Mouse (Mus musculus) hindbrain, embryonic 16.5 days (tissue): ENCODE results near the gene Fads6. TPM values are rescaled to one million over a fixed set of nuclear protein-coding genes. Genes with fewer than 3 reads are reported as not detected.

Source experiments
- ATAC-seq: fragments of 200-750 bp; cut with Nextera tagmentation; 2 replicates; pipeline ENCODE4 v1.8.0; 2017; ENCODE audit warnings: moderate TSS enrichment, moderate library complexity
- H3K27ac ChIP-seq: fragments of 300-500 bp; sonication (generic); 2 replicates; pipeline ENCODE4 v1.5.1; 2014; ENCODE audit warnings: low read depth, mild to moderate bottlenecking, control low read depth, low read length, moderate library complexity
- H3K27me3 ChIP-seq: fragments of 300-500 bp; sonication (generic); replicated peaks from 2 replicates; pipeline ENCODE4 v1.6.1; 2014; ENCODE audit warnings: low read length; ENCODE audit not compliant: control insufficient read depth, insufficient read depth
- H3K36me3 ChIP-seq: fragments of 300-500 bp; sonication (generic); 2 replicates; pipeline ENCODE4 v1.6.1; 2014; ENCODE audit warnings: mild to moderate bottlenecking, low read length, moderate library complexity, mixed read lengths; ENCODE audit not compliant: control insufficient read depth, insufficient read depth
- H3K4me1 ChIP-seq: fragments of 300-500 bp; sonication (generic); 2 replicates; pipeline ENCODE4 v1.6.1; 2014; ENCODE audit warnings: low read depth, low read length; ENCODE audit not compliant: control insufficient read depth, insufficient read depth
- H3K4me2 ChIP-seq: fragments of 300-500 bp; sonication (generic); 2 replicates; pipeline ENCODE4 v1.6.1; 2014; ENCODE audit warnings: mild to moderate bottlenecking, low read length, control low read depth, moderate library complexity
- H3K4me3 ChIP-seq: fragments of 300-500 bp; sonication (generic); 2 replicates; pipeline ENCODE4 v1.5.1; 2014; ENCODE audit warnings: mild to moderate bottlenecking, low read length, control low read depth, moderate library complexity
- H3K9ac ChIP-seq: fragments of 300-500 bp; sonication (generic); 2 replicates; pipeline ENCODE4 v1.6.1; 2014; ENCODE audit warnings: low read depth, mild to moderate bottlenecking, control low read depth, low read length, moderate library complexity
- H3K9me3 ChIP-seq: fragments of 300-500 bp; sonication (generic); 2 replicates; pipeline ENCODE4 v1.6.1; 2014; ENCODE audit warnings: mild to moderate bottlenecking, low read length, moderate library complexity; ENCODE audit not compliant: control insufficient read depth
- WGBS: fragments of 180-500 bp; shearing (Covaris S2); extraction: QIAGEN DNeasy Blood & Tissue Kit; methylation state at CpG from one replicate; pipeline ENCODE4 v1.1.7; 2014; 5-methylcytosine and 5-hydroxymethylcytosine counted together
- polyA plus RNA-seq: library from polyadenylated mRNA; unstranded; fragments of >200 nt; fragmentation: Nextera tagmentation; extraction: Ambion mirVana; gene quantifications from 2 replicates; pipeline ENCODE4 v1.2.1, GENCODE M21; 2015

Gene Fads6
- polyA plus RNA-seq, 1 experiment from 2014 or later: 2.0 TPM

DNA sequence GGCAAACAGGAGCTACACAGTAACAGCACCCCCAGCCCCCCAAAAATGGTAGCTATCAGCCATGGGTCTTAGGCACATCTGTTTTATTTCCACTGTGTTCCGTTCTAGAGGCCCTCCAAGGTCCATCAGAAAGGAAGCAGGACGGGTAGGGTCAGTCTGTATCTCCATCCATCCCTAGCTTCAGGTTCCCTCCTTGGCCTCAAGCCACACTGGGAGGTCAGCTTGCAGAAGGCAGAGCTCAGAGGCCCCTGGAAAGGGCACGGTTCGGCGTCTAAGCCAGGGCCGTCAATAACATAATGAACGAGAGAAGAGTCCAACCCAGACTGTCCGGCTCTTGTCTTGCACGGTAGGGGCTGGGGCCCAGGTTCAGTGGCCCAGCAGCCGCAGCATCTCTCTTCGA, 29.5 kb downstream of the Fads6 start:
- ATAC-seq: no peak
- WGBS: 62% methylated on average over 11 of the region's 11 CpGs
- H3K27ac ChIP-seq: no peak overlapping the region
- peaks cover 48% of the 10 kb centered on the region for H3K27me3 ChIP-seq
- peaks cover 18% of the 10 kb centered on the region for H3K4me1 ChIP-seq
- peaks cover 9% of the 10 kb centered on the region for H3K36me3 ChIP-seq
- H3K9me3 ChIP-seq: no peaks in the 10 kb centered on the region
- no peak overlapping the region for H3K4me3 ChIP-seq
- H3K9ac ChIP-seq: no peak overlapping the region
- no peak overlapping the region for H3K4me2 ChIP-seq

DNA sequence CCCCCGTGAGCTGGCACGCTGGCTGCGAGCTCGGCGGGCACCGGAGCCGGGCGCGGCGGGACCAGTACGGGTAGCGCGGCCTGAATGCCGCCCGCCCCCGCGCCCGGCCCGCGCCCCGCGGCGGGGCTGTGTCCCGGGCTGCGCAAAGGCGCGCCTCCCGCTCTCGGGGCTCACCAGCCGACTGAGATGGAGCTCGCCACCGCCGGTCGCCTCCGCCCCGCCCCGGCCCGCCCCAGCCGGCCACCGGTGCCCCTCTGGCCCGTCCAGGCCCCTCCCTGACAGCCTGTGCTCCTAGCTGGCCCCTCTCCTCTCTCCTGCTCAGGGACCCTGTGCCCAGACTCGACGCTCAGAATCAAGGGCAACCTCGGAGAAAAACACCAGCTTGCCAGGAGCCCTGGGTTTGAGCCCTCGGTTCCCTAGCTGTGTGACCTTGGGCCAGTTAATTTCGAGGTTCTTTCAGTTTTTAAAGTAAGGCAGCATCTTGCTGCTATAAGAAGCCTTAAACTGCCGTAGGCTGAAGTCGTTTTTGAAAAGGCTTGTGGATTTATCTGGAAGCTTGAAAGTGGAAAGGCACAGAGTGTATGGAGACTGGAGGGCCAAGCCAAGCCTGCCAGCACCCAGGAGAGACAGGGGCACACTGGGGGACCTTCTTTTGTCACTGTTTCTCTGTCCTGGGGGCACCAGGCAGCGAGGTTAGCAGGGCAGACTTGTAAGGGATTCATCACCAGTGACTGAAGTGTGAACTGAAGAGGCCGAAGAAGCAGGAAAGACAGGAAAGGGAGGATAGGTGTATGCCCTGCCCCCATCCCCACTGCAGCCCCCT, 30.2 kb downstream of the Fads6 start, which contains the start of gene Grin2c:
Gene Grin2c (minus strand): TSS at position 183 of the 823 bp plus-strand sequence.
- ATAC-seq: no peak
- H3K9me3 ChIP-seq: no peaks in the 10 kb centered on the region
- H3K9ac ChIP-seq: peak within 1 kb of the TSS; percentile 15; the same call in 1 of the 2 replicates
- H3K27me3 ChIP-seq: peaks cover 51% of the 10 kb centered on the region
- H3K27ac ChIP-seq: no peak within 1 kb of the TSS
- H3K4me3 ChIP-seq: peak within 1 kb of the TSS; percentile 35
- H3K4me1 ChIP-seq: peaks cover 18% of the 10 kb centered on the region
- WGBS: 24% methylated on average over 10 of the region's 50 CpGs
- H3K36me3 ChIP-seq: peaks cover 9% of the 10 kb centered on the region
- peak within 1 kb of the TSS; percentile 55 for H3K4me2 ChIP-seq

DNA sequence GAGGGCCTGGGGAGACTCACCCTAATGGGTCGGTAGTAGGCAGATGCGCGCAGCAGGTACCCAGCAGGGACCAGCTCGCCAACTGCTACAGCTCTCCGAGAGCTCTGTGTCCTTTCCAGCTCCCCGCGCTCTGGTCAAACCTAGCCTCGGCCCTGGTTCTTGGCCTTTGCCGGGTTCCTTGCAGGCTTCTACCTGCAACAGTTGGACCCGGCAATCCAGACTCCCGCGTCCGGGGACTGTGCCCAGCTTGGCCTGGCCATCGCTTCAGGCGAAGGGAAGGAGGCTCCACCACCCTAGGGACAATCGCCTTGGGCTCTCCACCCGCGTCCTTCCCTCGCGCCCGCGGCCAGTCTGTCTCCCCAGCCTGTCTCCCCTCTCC, 31.1 kb downstream of the Fads6 start:
- Histone ChIP-seq H3K4me1 (peaks cover 18% of the 10 kb centered on the region), H3K4me3 (peak overlapping the region; percentile 35), H3K4me2 (peak overlapping the region; percentile 55), H3K9me3 (no peaks in the 10 kb centered on the region), H3K9ac (no peak overlapping the region), H3K36me3 (peaks cover 9% of the 10 kb centered on the region), H3K27ac (no peak overlapping the region), H3K27me3 (peaks cover 59% of the 10 kb centered on the region)
- under 1% methylated on average over 21 of the region's 22 CpGs for WGBS
- no peak for ATAC-seq

DNA sequence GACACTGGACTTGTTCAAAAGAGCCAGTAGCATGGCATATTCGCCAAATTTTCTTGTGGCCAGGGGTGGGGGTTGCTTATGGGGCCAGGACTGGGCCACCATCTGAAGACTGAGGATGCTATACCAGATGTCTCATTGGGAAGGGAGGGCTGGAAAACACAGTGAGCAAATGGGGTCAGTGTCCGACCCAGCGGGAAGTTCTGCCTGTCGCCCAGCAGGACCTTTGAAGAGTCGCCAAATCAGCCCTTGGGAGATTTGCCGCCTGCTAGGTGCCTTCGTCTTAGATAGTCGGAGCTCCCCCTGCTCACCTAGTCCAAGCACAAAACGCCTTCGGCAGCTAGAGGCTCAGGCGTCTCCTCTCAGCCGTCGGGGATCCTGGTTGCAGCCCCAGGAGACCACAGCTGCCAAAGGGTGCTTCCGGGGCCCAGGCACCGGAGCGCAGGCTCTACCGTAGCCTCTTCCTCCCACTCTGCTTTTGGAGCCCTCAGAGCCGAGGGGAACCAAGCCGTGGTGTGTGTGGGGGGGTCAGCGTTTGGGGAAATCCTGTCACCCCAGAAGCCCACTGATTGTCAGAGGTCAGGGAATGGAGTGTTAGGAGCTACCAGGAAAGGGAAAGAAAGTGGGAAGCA, 31.6 kb downstream of the Fads6 start:
- Histone ChIP-seq H3K27me3 (peaks cover 63% of the 10 kb centered on the region), H3K36me3 (peaks cover 9% of the 10 kb centered on the region), H3K4me1 (peaks cover 18% of the 10 kb centered on the region), H3K9ac (no peak overlapping the region), H3K27ac (no peak overlapping the region), H3K9me3 (no peaks in the 10 kb centered on the region), H3K4me3 (peak overlapping the region; percentile 3; the same call in 1 of the 2 replicates), H3K4me2 (no peak overlapping the region; the same call in 1 of the 2 replicates)
- WGBS: 6% methylated on average over 20 of the region's 20 CpGs
- ATAC-seq: no peak

DNA sequence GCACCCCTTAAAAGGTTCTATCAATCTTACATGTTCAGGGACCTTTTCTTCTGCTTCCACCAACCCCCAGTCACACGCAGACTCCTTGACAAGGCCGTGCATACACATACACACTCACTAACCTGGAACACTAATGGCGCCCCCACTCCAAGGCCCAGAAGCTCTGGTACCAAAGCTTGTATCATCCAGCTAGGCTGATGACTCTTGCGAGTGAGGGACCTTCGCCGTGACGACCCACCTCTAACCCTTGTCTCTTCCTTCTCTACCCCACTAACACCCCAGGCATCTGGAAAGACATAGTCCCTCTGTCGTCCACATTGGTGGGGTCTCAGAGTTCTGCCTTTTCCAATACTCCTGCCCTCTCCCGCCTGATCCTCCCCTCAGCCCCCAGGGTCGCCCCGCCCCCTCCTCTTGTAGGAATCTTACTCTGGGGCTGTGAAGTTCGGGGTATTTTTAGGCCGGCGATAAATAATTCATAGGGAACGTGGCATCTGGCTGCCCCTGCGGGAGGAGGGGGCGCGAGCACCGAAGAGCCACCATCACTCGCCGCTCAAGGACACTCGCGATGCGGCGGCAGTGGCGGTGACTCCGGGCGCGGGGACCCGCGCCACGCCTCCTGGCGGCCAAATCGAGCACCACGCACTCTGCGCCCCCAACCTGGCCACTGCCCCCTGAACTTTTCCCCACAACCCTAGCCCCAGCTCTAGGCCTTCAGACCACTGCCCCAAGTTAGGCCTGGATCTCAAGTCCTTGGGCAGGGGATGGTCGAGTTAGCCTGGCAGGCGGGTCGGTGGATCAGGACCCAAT, 32.4 kb downstream of the Fads6 start:
- no peak overlapping the region for H3K27ac ChIP-seq
- peaks cover 18% of the 10 kb centered on the region for H3K4me1 ChIP-seq
- peaks cover 70% of the 10 kb centered on the region for H3K27me3 ChIP-seq
- 6% methylated on average over 37 of the region's 39 CpGs for WGBS
- 0 out of 2 replicates have a peak overlapping the region, but pooled peaks have one; percentile 14 for H3K9ac ChIP-seq
- peak overlapping the region; percentile 19 for H3K4me3 ChIP-seq
- no peaks in the 10 kb centered on the region for H3K9me3 ChIP-seq
- H3K36me3 ChIP-seq: peaks cover 9% of the 10 kb centered on the region
- H3K4me2 ChIP-seq: peak overlapping the region; percentile 54
- no peak for ATAC-seq

DNA sequence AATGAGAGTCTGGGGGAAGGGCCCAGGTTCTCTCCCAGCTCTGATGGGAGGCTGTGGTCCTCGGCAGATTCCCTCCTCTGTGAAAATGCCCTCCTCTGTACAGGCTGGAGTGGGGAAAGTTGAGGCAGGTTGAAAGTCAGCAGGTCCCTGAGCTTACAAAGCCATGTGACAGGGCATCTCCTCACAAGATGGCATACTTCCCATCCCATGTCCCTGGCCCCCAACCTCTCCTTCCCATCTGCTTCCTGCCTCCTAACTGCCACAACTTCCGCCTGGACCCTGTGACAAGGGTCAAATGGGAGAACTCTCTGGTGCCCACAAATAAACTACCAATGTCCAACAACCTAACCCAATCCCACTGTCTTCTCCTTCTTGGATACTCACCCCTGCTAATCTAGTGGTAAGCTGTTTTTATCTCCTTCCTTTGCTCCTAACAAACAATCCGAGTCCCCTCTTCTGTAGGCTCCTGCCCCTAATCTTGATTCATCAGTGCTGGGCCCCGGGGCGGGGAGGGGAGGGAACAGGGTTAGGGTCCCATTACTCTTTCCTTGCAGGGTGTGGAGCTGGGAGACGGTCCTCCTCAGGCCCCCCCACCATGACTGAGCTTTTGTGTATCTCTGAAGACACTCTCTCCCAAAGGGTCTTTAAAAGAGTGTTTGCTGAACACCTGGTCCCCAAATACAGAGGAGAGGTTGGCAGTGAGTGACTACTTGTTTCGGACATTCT, 33.2 kb downstream of the Fads6 start:
- peaks cover 70% of the 10 kb centered on the region for H3K27me3 ChIP-seq
- H3K36me3 ChIP-seq: peaks cover 9% of the 10 kb centered on the region

DNA sequence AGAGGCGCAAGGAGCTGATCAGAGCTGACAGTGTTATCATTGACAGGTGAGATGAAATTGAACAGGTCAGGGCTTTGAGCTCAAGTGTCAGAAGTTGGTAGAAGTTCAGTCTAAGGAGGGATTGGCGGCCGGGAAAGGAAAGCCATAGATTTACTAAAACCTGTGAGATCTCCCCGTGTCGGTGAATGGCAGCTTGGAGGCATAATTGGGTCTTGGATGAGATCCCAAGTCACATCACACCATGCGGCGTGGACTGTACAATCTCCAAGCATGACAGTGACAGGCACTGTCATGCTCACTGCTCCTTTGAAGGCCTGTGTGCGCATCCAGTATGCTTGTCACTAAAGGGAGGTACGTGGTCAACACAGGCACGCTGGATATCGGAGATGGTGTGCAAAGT, 34.5 kb downstream of the Fads6 start:
- no peak for ATAC-seq
- Histone ChIP-seq H3K9me3 (no peaks in the 10 kb centered on the region), H3K9ac (no peak overlapping the region), H3K36me3 (no peaks in the 10 kb centered on the region), H3K4me1 (peaks cover 18% of the 10 kb centered on the region), H3K4me3 (no peak overlapping the region), H3K4me2 (no peak overlapping the region), H3K27ac (no peak overlapping the region), H3K27me3 (peaks cover 64% of the 10 kb centered on the region)
- WGBS: 73% methylated on average over 11 of the region's 11 CpGs

More for the DNA sequence above, 33.2 kb downstream of the Fads6 start:
- WGBS: 73% methylated on average over 7 of the region's 7 CpGs
- Histone ChIP-seq H3K9ac (no peak overlapping the region), H3K4me3 (no peak overlapping the region), H3K4me1 (peaks cover 18% of the 10 kb centered on the region), H3K4me2 (no peak overlapping the region), H3K9me3 (no peaks in the 10 kb centered on the region), H3K27ac (no peak overlapping the region)
- ATAC-seq: no peak

DNA sequence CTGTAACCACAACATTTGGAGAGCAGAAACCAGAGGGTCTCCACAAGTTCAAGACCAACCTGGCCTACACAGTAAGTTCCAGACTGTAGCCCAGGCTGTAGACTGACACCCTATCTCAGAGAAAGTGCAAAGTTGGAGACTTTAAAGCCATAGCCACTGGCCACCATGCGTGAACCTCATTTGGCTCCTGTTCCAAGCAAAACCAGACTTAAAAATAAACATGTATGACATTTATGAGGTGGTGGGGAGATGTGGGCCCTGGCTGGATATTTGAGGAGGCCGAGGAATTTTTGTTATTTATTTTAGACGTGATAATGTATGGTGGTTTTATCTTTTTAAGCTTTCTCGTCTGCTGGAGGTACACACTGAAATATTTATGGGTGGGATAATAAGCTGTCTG, 38.3 kb downstream of the Fads6 start:
- no peak overlapping the region for H3K27ac ChIP-seq
- WGBS: 90% methylated on average over 4 of the region's 4 CpGs
- H3K36me3 ChIP-seq: no peaks in the 10 kb centered on the region
- H3K9ac ChIP-seq: no peak overlapping the region
- H3K4me1 ChIP-seq: no peaks in the 10 kb centered on the region
- H3K9me3 ChIP-seq: no peaks in the 10 kb centered on the region
- H3K27me3 ChIP-seq: peaks cover 48% of the 10 kb centered on the region
- H3K4me3 ChIP-seq: no peak overlapping the region
- no peak for ATAC-seq
- no peak overlapping the region for H3K4me2 ChIP-seq
